Mouse (Mus musculus) lung, embryonic 15.5 days (tissue): ENCODE data around the gene Apoh. TPM values are rescaled to one million over a fixed set of nuclear protein-coding genes. Genes with fewer than 3 reads are reported as not detected.

Experiments
- ATAC-seq: fragments of 200-750 bp; cut with Nextera tagmentation; 2 replicates; pipeline ENCODE4 v1.8.0; 2017; ENCODE audit warnings: moderate number of reproducible peaks, borderline replicate concordance; ENCODE audit not compliant: low FRiP score, low TSS enrichment; ENCODE audit errors: extremely low read depth
- H3K27ac ChIP-seq: fragments of 300-500 bp; sonication (generic); 2 replicates; pipeline ENCODE4 v1.5.1; 2015; ENCODE audit warnings: moderate library complexity, mild to moderate bottlenecking, inconsistent platforms
- H3K27me3 ChIP-seq: fragments of 300-500 bp; sonication (generic); 2 replicates; pipeline ENCODE4 v1.6.1; 2015; ENCODE audit warnings: inconsistent platforms
- H3K36me3 ChIP-seq: fragments of 300-500 bp; sonication (generic); 2 replicates; pipeline ENCODE4 v1.6.1; 2015; ENCODE audit warnings: inconsistent platforms
- H3K4me1 ChIP-seq: fragments of 300-500 bp; sonication (generic); 2 replicates; pipeline ENCODE4 v1.6.1; 2015; ENCODE audit warnings: inconsistent platforms
- H3K4me2 ChIP-seq: fragments of 300-500 bp; sonication (generic); 2 replicates; pipeline ENCODE4 v1.6.1; 2015; ENCODE audit warnings: inconsistent platforms, mild to moderate bottlenecking, moderate library complexity
- H3K4me3 ChIP-seq: fragments of 300-500 bp; sonication (generic); 2 replicates; pipeline ENCODE4 v1.5.1; 2015; ENCODE audit warnings: mild to moderate bottlenecking, inconsistent platforms
- H3K9ac ChIP-seq: fragments of 300-500 bp; sonication (generic); 2 replicates; pipeline ENCODE4 v1.6.1; 2015; ENCODE audit warnings: inconsistent platforms
- H3K9me3 ChIP-seq: fragments of 300-500 bp; sonication (generic); 2 replicates; pipeline ENCODE4 v1.6.1; 2016; ENCODE audit warnings: inconsistent platforms
- WGBS: fragments of 180-500 bp; shearing (Covaris S2); methylation state at CpG from one replicate; pipeline ENCODE4 v1.1.7; 2015; 5-methylcytosine and 5-hydroxymethylcytosine counted together
- polyA plus RNA-seq: library from polyadenylated mRNA; unstranded; fragments of >200 nt; fragmentation: Nextera tagmentation; extraction: Ambion mirVana; gene quantifications from 2 replicates; pipeline ENCODE4 v1.2.1, GENCODE M21; 2015

Apoh gene
- polyA plus RNA-seq, 1 experiment from 2014 or later, result 0.45 TPM

DNA sequence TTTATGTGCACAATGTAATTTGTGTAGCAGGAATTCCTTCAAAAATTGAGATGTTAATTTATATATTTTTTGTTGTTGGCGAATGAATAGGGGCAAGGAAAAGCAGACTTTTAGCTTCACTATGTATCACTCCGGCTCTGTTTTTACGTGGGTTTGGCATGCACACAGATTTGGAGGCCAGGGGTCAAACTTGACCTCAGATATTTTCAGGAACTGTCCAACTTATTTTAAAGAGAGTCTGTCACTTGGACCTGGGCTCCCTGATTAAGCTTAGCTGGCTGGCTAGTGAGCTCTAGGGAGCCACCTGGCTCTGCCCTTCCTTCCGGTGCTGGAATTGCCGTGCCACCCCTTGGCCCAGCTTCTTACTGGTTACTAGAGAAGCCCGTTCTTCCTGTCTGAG is 84.0 kb downstream of the Apoh start:
- 50% methylated on average over 6 of the region's 6 CpGs for WGBS

DNA sequence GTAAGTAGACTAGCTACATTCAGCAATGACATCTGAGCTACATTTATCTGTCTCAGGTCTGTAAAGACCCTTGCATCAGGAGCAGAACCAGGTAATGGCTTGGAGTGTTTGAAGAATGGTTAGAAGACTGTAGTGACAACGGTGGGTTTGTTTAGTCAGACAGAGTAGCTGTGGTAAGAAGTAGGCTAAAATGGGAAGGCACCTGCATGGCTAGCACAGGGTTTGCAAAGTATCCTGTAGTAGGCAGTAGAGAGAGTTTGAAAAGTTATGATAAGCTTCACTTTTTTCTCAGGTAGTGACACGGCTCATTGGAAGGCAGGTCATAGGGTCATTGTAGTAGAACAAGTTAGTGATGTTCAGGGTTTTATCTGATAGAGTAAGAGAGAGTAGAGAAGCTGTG is 85.9 kb downstream of the Apoh start:
- Histone ChIP-seq H3K9me3 (no peaks in the 10 kb centered on the region), H3K4me3 (no peak overlapping the region), H3K9ac (no peak overlapping the region), H3K36me3 (no peaks in the 10 kb centered on the region), H3K27ac (no peak overlapping the region), H3K4me2 (no peak overlapping the region), H3K27me3 (no peaks in the 10 kb centered on the region), H3K4me1 (peaks cover 15% of the 10 kb centered on the region)
- ATAC-seq, result no peak
- 44% methylated on average over 2 of the region's 2 CpGs for WGBS

More for the DNA sequence above, 84.0 kb downstream of the Apoh start:
- no peak overlapping the region for H3K4me3 ChIP-seq
- no peak for ATAC-seq
- H3K36me3 ChIP-seq, result no peaks in the 10 kb centered on the region
- no peak overlapping the region for H3K4me2 ChIP-seq
- H3K27me3 ChIP-seq, result no peaks in the 10 kb centered on the region
- no peak overlapping the region for H3K9ac ChIP-seq
- H3K27ac ChIP-seq, result no peak overlapping the region
- H3K4me1 ChIP-seq, result peaks cover 17% of the 10 kb centered on the region
- H3K9me3 ChIP-seq, result no peaks in the 10 kb centered on the region

DNA sequence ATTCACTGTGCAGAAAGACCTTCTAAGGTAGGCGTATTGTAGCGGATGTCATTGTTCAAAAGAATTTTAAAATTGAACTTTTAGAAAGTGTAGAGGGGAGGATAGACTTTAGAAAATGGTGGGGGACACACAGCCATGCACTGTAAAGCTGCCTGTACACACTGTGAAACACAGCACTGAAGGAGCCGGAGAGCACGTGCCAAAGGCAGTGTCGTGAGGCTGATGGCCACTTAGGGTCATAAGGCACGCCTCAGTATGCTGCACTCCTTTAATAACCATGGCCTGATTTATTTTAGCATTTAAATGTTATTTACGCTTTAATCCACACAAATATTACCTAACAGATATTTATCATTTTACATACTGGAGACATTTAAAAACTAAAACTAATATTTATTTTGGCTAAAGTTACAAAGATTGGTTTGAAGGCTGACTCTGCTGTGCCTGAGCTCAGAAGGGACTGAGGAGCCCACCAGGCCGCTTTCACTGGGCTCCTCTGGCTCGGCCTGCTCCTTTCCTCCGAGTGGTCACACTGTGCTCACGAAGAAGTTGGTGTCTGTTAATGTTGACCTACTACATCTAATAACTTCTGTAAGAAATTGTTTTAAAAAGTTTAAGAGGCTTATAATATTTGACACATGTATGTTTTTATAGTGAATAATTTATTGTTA is 100.9 kb downstream of the Apoh start:
- H3K27me3 ChIP-seq, result no peaks in the 10 kb centered on the region
- no peak overlapping the region for H3K4me2 ChIP-seq
- no peak overlapping the region for H3K4me3 ChIP-seq
- no peak for ATAC-seq
- H3K4me1 ChIP-seq, result no peaks in the 10 kb centered on the region
- 66% methylated on average over 11 of the region's 11 CpGs for WGBS
- H3K9ac ChIP-seq, result no peak overlapping the region
- H3K9me3 ChIP-seq, result no peaks in the 10 kb centered on the region
- no peak overlapping the region for H3K27ac ChIP-seq
- no peaks in the 10 kb centered on the region for H3K36me3 ChIP-seq

DNA sequence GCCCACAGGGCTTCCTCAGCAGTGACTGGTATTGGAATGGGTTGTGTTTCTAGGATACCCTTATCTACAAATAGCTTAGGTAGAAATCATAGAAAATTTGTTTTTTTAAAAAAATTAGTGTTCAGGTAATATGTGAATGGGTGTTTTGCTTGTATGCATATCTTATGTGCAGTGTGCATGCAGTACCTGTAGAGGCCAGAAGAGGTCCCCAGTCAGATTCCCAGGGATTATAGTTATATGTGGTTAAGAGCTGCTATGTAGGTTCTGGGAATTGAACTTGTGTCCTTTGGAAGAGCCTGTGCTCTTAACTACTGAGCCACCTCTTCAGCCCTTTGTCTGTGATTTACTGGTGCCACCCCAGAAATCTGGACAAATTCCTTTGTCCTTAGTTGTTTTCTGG is 104.0 kb downstream of the Apoh start:
- Histone ChIP-seq H3K36me3 (peaks cover 4% of the 10 kb centered on the region; the same call in 1 of the 2 replicates), H3K27ac (no peak overlapping the region), H3K27me3 (no peaks in the 10 kb centered on the region), H3K9me3 (peaks cover 4% of the 10 kb centered on the region; the same call in 1 of the 2 replicates), H3K9ac (no peak overlapping the region), H3K4me2 (no peak overlapping the region), H3K4me3 (no peak overlapping the region), H3K4me1 (no peaks in the 10 kb centered on the region)
- ATAC-seq, result no peak

DNA sequence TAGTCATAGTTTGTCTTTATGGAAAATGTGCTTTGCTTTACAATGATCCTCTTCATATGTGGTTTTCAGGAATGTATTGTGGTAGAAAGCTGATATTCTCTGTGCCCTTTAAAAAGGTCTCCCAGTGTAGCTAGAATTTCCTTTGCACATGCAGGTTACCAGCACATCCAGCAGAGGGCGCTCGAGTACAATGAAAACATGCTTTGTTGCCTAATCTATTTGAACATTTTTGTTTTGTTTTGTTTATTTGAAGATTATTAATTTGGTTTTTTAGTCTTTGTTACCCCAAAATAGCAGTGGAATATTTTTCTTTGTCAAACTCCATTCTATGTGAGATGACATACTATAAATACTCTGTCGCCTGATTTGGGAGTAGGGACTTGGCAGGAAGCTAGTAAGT is 106.7 kb downstream of the Apoh start:
- H3K9me3 ChIP-seq, result peaks cover 4% of the 10 kb centered on the region; the same call in 1 of the 2 replicates
- no peak overlapping the region for H3K4me3 ChIP-seq
- H3K4me2 ChIP-seq, result no peak overlapping the region
- WGBS, result 20% methylated on average over 3 of the region's 3 CpGs
- no peaks in the 10 kb centered on the region for H3K27me3 ChIP-seq
- no peaks in the 10 kb centered on the region for H3K4me1 ChIP-seq
- peaks cover 4% of the 10 kb centered on the region; the same call in 1 of the 2 replicates for H3K36me3 ChIP-seq
- no peak overlapping the region for H3K9ac ChIP-seq
- H3K27ac ChIP-seq, result no peak overlapping the region
- no peak for ATAC-seq

DNA sequence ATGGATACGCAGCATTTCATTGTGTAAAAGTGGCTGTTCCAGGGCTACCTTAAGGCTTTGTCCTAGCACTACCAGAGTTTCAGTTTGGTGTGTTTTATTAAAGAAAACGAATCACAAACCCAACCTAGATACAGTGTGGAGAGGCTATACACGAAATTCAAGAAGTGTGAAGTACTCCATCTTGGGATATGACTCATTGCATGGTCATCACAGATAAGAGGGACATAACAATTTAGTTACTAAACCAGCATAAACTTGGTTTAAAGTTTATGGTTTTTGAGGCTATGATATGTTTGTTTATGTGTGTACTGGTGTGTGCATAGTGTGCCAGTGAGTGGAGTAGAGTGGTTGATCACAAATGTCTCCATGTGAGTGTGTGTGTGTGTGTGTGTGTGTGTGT is 116.4 kb downstream of the Apoh start:
- Histone ChIP-seq H3K27ac (no peak overlapping the region), H3K4me1 (0 out of 2 replicates have a peak, but pooled peaks cover 3% of the 10 kb centered on the region), H3K9ac (no peak overlapping the region), H3K4me2 (no peak overlapping the region), H3K36me3 (peaks cover 6% of the 10 kb centered on the region; the same call in 1 of the 2 replicates), H3K9me3 (no peaks in the 10 kb centered on the region), H3K27me3 (no peaks in the 10 kb centered on the region), H3K4me3 (no peak overlapping the region)
- 71% methylated on average over 3 of the region's 3 CpGs for WGBS
- no peak for ATAC-seq

Other genes starting within 250 kb of the Apoh start
- gene Prkca, start 574 bp downstream of the Apoh start, polyA plus RNA-seq, result 9.7 and 11.3 TPM in 2 replicates
- gene Cep112, start 81.8 kb downstream of the Apoh start, polyA plus RNA-seq, result 15.8 and 19.4 TPM in 2 replicates